Mouse (Mus musculus): ENCODE data around the gene Psmd13.

Psmd13 gene

DNA sequence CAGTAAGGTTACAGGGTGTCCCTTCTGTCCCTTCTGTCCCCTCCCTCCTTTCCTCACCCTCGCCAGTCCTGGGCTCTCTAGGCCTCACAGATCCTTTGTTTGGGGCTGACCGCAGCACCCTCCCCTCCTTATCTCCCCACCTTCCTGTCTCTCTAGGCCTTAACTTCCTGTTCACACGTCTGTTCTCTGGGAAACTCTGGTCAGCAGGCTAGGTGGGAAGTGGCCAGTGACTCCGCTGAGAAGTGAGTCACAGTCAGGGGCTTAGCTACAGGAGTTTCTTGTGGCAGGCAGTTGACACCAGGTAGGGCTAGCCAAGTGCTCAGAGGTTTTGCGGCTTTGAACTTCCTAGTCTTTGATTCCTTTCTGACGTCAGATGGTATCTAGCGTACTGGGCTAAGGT lies 65.2 kb downstream of the Psmd13 start:
- H3K36me3 ChIP-seq (ENCODE audit: insufficient read depth, low read length): peaks cover 91% of the 10 kb centered on the region
- no peaks in the 10 kb centered on the region for H3K9me3 ChIP-seq (ENCODE audit: low read length)
- no peak overlapping the region for H3K4me3 ChIP-seq (replicated peaks; ENCODE audit: low read length)
- no peak for TF ChIP-seq CTCF (conservative IDR thresholded peaks at IDR 0.05; ENCODE audit: low read length)
- TF ChIP-seq POU5F1 (IDR thresholded peaks at IDR 0.05; ENCODE audit: borderline replicate concordance, low read length): no peak
- TF ChIP-seq NANOG (IDR thresholded peaks at IDR 0.05; ENCODE audit: borderline replicate concordance, low read length): no peak
- no peaks in the 10 kb centered on the region for H3K27me3 ChIP-seq (ENCODE audit: insufficient read depth, low read length)
- H3K4me1 ChIP-seq (replicated peaks; ENCODE audit: low read depth, low read length): peaks cover 90% of the 10 kb centered on the region

DNA sequence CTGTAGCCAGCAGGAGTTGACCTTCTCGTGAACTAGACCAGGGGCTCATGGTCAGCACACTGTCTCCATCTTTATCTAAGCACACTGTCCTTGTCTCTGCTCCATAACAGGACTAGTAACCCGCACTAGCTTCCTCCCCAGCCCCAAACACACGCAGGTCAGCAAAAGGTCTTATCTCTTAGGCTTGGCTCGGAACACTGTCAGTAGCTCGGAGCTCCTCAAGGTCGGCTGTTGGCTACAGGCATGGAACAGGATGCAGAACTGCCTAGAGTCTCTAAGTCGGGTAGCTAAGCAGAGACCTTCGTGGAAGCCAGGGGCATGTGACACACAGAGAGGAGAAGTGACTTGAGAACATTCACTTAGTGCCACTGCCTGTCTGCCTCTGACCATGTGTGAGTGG lies 66.4 kb downstream of the Psmd13 start:
- H3K36me3 ChIP-seq (ENCODE audit: insufficient read depth, low read length): peaks cover 98% of the 10 kb centered on the region
- TF ChIP-seq POU5F1 (IDR thresholded peaks at IDR 0.05; ENCODE audit: borderline replicate concordance, low read length) (no peak), NANOG (IDR thresholded peaks at IDR 0.05; ENCODE audit: borderline replicate concordance, low read length) (no peak), CTCF (conservative IDR thresholded peaks at IDR 0.05; ENCODE audit: low read length) (no peak)
- no peak overlapping the region for H3K4me3 ChIP-seq (replicated peaks; ENCODE audit: low read length)
- H3K4me1 ChIP-seq (replicated peaks; ENCODE audit: low read depth, low read length): peaks cover 90% of the 10 kb centered on the region
- no peaks in the 10 kb centered on the region for H3K27me3 ChIP-seq (ENCODE audit: insufficient read depth, low read length)
- H3K9me3 ChIP-seq (ENCODE audit: low read length): no peaks in the 10 kb centered on the region

Measured in E14TG2a.4 (cell line).